Mouse (Mus musculus) heart, adult 8-10 months (tissue): ENCODE data around the gene Tulp1. TPM values are rescaled to one million over a fixed set of nuclear protein-coding genes. Genes with fewer than 3 reads are reported as not detected.

ENCODE experiments used
- DNase-seq: peaks from one replicate; pipeline ENCODE4 v3.0.0; 2022; ENCODE audit warnings: low spot score
- total RNA-seq, 4 experiments: library from RNA; stranded (reverse); gene quantifications; 2 replicates each; pipeline ENCODE4 v1.2.4; 2022

Tulp1 gene
- total RNA-seq, 4 experiments from 2014 or later: not detected

GRCm38 (mm10) chr17:28315611-28316160 lies 49.3 kb downstream of the Tulp1 start:
- no peak for DNase-seq

GRCm38 (mm10) chr17:28313880-28314225 lies 51.2 kb downstream of the Tulp1 start:
- no peak for DNase-seq

- DNase-seq: peak; percentile 94
Measured at GRCm38 (mm10) chr17:28313212-28313879, 51.7 kb downstream of the Tulp1 start, which contains the start of gene Fance. Gene Fance, plus strand, starts transcription at chr17:28313519.

GRCm38 (mm10) chr17:28312232-28313211 lies 52.5 kb downstream of the Tulp1 start:
- DNase-seq: no peak

- no peak for DNase-seq
Measured at GRCm38 (mm10) chr17:28311366-28312132, 53.5 kb downstream of the Tulp1 start.

- DNase-seq: no peak
Measured at GRCm38 (mm10) chr17:28310831-28311230, 54.2 kb downstream of the Tulp1 start.

- DNase-seq: peak; percentile 92
Measured at GRCm38 (mm10) chr17:28308297-28309195, 56.5 kb downstream of the Tulp1 start.

- no peak for DNase-seq
Measured at GRCm38 (mm10) chr17:28305172-28305571, 59.9 kb downstream of the Tulp1 start.

Other genes with a start within 250 kb of the Tulp1 start
- under 1 TPM; 0.28 to 0.80 (median 0.54) TPM for gene Scube3, start 223.1 kb downstream of the Tulp1 start, total RNA-seq
- gene Zfp523, start 188.1 kb downstream of the Tulp1 start, total RNA-seq: 10 to 100 TPM; 12.2 to 18.5 (median 14.2) TPM
- gene Def6, start 157.4 kb downstream of the Tulp1 start, total RNA-seq: 1 to 10 TPM; 2.5 to 4.0 (median 3.6) TPM
- 10 to 100 TPM; 32.4 to 33.8 (median 33.1) TPM for gene Ppard, start 132.5 kb downstream of the Tulp1 start, total RNA-seq
- gene Fance, start 51.7 kb downstream of the Tulp1 start, total RNA-seq: 10 to 100 TPM in 3 of 4 experiments, 1 to 10 TPM in 1; 9.2 to 15.2 (median 12.3) TPM
- 100 to 1,000 TPM; 377 to 423 (median 382) TPM for gene Rpl10a, start 36.8 kb downstream of the Tulp1 start, total RNA-seq
- gene Tead3, start 14.4 kb downstream of the Tulp1 start, total RNA-seq: 10 to 100 TPM in 3 of 4 experiments, 1 to 10 TPM in 1; 8.4 to 15.6 (median 11.7) TPM
- 10 to 100 TPM; 31.0 to 46.7 (median 38.3) TPM for gene Fkbp5, start 152.3 kb upstream of the Tulp1 start, total RNA-seq
- gene Armc12, start 165.6 kb upstream of the Tulp1 start, total RNA-seq: not detected
- gene Clpsl2, start 184.2 kb upstream of the Tulp1 start, total RNA-seq: not detected
- not detected for gene Clps, start 195.5 kb upstream of the Tulp1 start, total RNA-seq
- gene Lhfpl5, start 210.4 kb upstream of the Tulp1 start, total RNA-seq: not detected